Mouse (Mus musculus): ENCODE data around the gene Cyp2w1.

Cyp2w1 gene

GRCm38 (mm10) chr5:139392219-139393196, 40.1 kb downstream of the Cyp2w1 start:
- in situ Hi-C loops (cut with MboI; ENCODE audit: low pct_unique_long_range_greater_than_20kb in 1 of 2, low sequenced_read_pairs in 2 of 2, unreplicated experiment in 1 of 2) = no loop called here

GRCm38 (mm10) chr5:139393197-139393588, 40.8 kb downstream of the Cyp2w1 start:
- in situ Hi-C loops (cut with MboI; ENCODE audit: low pct_unique_long_range_greater_than_20kb in 1 of 2, low sequenced_read_pairs in 2 of 2, unreplicated experiment in 1 of 2) = no loop called here

GRCm38 (mm10) chr5:139394399-139394798, 42.0 kb downstream of the Cyp2w1 start:
- in situ Hi-C loops (cut with MboI; ENCODE audit: low pct_unique_long_range_greater_than_20kb in 1 of 2, low sequenced_read_pairs in 2 of 2, unreplicated experiment in 1 of 2) = no loop called here

GRCm38 (mm10) chr5:139395528-139395927, 43.1 kb downstream of the Cyp2w1 start:
- in situ Hi-C loops (cut with MboI; ENCODE audit: low pct_unique_long_range_greater_than_20kb in 1 of 2, low sequenced_read_pairs in 2 of 2, unreplicated experiment in 1 of 2) = no loop called here

- in situ Hi-C loops (cut with MboI; ENCODE audit: low pct_unique_long_range_greater_than_20kb in 1 of 2, low sequenced_read_pairs in 2 of 2, unreplicated experiment in 1 of 2) = no loop called here
Measured at GRCm38 (mm10) chr5:139397359-139397916, 45.0 kb downstream of the Cyp2w1 start.

- in situ Hi-C loops (cut with MboI; ENCODE audit: low pct_unique_long_range_greater_than_20kb in 1 of 2, low sequenced_read_pairs in 2 of 2, unreplicated experiment in 1 of 2) = no loop called here
Measured at GRCm38 (mm10) chr5:139397959-139398753, 45.7 kb downstream of the Cyp2w1 start.

GRCm38 (mm10) chr5:139398786-139399185, 46.4 kb downstream of the Cyp2w1 start:
- in situ Hi-C loops (cut with MboI; ENCODE audit: low pct_unique_long_range_greater_than_20kb in 1 of 2, low sequenced_read_pairs in 2 of 2, unreplicated experiment in 1 of 2) = no loop called here

GRCm38 (mm10) chr5:139399991-139400390, 47.6 kb downstream of the Cyp2w1 start:
- in situ Hi-C loops (cut with MboI; ENCODE audit: low pct_unique_long_range_greater_than_20kb in 1 of 2, low sequenced_read_pairs in 2 of 2, unreplicated experiment in 1 of 2) = no loop called here

GRCm38 (mm10) chr5:139402106-139402505, 49.7 kb downstream of the Cyp2w1 start:
- in situ Hi-C loops (cut with MboI; ENCODE audit: low pct_unique_long_range_greater_than_20kb in 1 of 2, low sequenced_read_pairs in 2 of 2, unreplicated experiment in 1 of 2) = no loop called here

- in situ Hi-C loops (cut with MboI; ENCODE audit: low pct_unique_long_range_greater_than_20kb in 1 of 2, low sequenced_read_pairs in 2 of 2, unreplicated experiment in 1 of 2) = no loop called here
Measured at GRCm38 (mm10) chr5:139403692-139404260, 51.4 kb downstream of the Cyp2w1 start.

GRCm38 (mm10) chr5:139404801-139405401, 52.5 kb downstream of the Cyp2w1 start, which contains the start of gene C130050O18Rik:
TSS of gene C130050O18Rik (plus strand) at chr5:139405280.
- in situ Hi-C loops (cut with MboI; ENCODE audit: low pct_unique_long_range_greater_than_20kb in 1 of 2, low sequenced_read_pairs in 2 of 2, unreplicated experiment in 1 of 2) = no loop called here

- in situ Hi-C loops (cut with MboI; ENCODE audit: low pct_unique_long_range_greater_than_20kb in 1 of 2, low sequenced_read_pairs in 2 of 2, unreplicated experiment in 1 of 2) = no loop called here
Measured at GRCm38 (mm10) chr5:139405478-139405877, 53.1 kb downstream of the Cyp2w1 start.

GRCm38 (mm10) chr5:139405953-139406352, 53.5 kb downstream of the Cyp2w1 start:
- in situ Hi-C loops (cut with MboI; ENCODE audit: low pct_unique_long_range_greater_than_20kb in 1 of 2, low sequenced_read_pairs in 2 of 2, unreplicated experiment in 1 of 2) = no loop called here
